Mouse (Mus musculus) lung, embryonic 16.5 days (tissue): ENCODE data around the gene Uqcrfs1. TPM values are rescaled to one million over a fixed set of nuclear protein-coding genes. Genes with fewer than 3 reads are reported as not detected.

Experiments
- ATAC-seq: fragments of 200-750 bp; cut with Nextera tagmentation; 2 replicates; pipeline ENCODE4 v1.8.0; 2017; ENCODE audit warnings: low read depth, mild to moderate bottlenecking, moderate library complexity
- H3K27ac ChIP-seq: fragments of 300-500 bp; sonication (generic); 2 replicates; pipeline ENCODE4 v1.5.1; 2014; ENCODE audit warnings: mild to moderate bottlenecking, control low read depth, low read length
- H3K27me3 ChIP-seq: fragments of 300-500 bp; sonication (generic); 2 replicates; pipeline ENCODE4 v1.6.1; 2014; ENCODE audit warnings: low read depth, low read length, mixed read lengths; ENCODE audit not compliant: control insufficient read depth, insufficient read depth
- H3K36me3 ChIP-seq: fragments of 300-500 bp; sonication (generic); 2 replicates; pipeline ENCODE4 v1.6.1; 2014; ENCODE audit warnings: low read length; ENCODE audit not compliant: control insufficient read depth, insufficient read depth
- H3K4me1 ChIP-seq: fragments of 300-500 bp; sonication (generic); replicated peaks from 2 replicates; pipeline ENCODE4 v1.6.1; 2014; ENCODE audit warnings: low read length, mixed read lengths; ENCODE audit not compliant: control insufficient read depth, insufficient read depth
- H3K4me2 ChIP-seq: fragments of 300-500 bp; sonication (generic); 2 replicates; pipeline ENCODE4 v1.6.1; 2014; ENCODE audit warnings: low read depth, low read length, control low read depth
- H3K4me3 ChIP-seq: fragments of 300-500 bp; sonication (generic); 2 replicates; pipeline ENCODE4 v1.5.1; 2014; ENCODE audit warnings: mild to moderate bottlenecking, low read length, control low read depth
- H3K9ac ChIP-seq: fragments of 300-500 bp; sonication (generic); 2 replicates; pipeline ENCODE4 v1.6.1; 2014; ENCODE audit warnings: low read length, control low read depth
- H3K9me3 ChIP-seq: fragments of 300-500 bp; sonication (generic); 2 replicates; pipeline ENCODE4 v1.6.1; 2016; ENCODE audit warnings: low read length; ENCODE audit not compliant: control insufficient read depth
- WGBS: fragments of 180-500 bp; shearing (Covaris S2); extraction: QIAGEN DNeasy Blood & Tissue Kit; methylation state at CpG from one replicate; pipeline ENCODE4 v1.1.7; 2014; 5-methylcytosine and 5-hydroxymethylcytosine counted together
- polyA plus RNA-seq: library from polyadenylated mRNA; unstranded; fragments of >200 nt; fragmentation: Nextera tagmentation; extraction: Ambion mirVana; gene quantifications from 2 replicates; pipeline ENCODE4 v1.2.1, GENCODE M21; 2015

The Uqcrfs1 gene
- 196 and 205 TPM in 2 replicates for polyA plus RNA-seq

DNA sequence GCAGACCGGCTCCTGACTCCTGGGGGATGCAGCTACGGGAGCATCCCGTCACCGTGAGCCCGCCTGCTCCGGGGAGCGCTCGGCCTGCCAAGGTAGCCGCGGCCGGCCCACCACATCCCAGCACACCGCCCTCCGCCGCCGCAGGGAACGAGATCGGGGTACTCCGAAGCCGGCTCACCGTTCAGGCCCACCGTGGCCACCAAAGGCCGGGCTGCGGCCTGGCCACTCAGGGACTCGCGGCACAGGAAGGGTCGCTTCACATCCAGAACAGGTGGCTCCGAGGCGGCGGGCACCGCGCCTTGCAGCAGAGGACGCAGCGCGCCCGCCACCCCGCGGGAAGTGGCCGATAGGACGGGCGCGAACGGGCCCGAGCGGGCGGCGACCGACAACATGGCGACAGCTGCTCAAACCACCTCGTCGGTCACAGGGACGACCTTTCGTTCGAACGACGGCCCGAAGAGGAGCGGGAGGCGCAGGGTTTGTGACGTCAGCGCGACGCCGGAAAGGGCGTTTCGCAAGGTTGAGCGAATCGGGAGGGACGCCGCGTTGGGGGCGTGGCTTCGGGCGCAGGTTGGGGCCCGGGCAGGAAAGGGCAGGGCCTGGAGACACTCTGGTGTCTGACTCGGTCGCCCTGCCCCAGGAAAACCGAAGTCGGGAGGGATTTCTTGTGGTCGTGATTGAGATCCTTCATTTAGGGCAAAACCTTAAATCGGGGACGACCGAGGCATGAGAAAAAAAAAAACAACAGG lies at the start of gene Uqcrfs1:
Gene Uqcrfs1 (minus strand): TSS at position 507 of the 749 bp plus-strand sequence.
- H3K4me3 ChIP-seq, result peak within 1 kb of the TSS; percentile 87
- no peaks in the 10 kb centered on the region for H3K27me3 ChIP-seq
- peak within 1 kb of the TSS; percentile 85 for H3K4me2 ChIP-seq
- WGBS, result under 1% methylated on average over 82 of the region's 82 CpGs
- H3K36me3 ChIP-seq, result peaks cover 6% of the 10 kb centered on the region; the same call in 1 of the 2 replicates
- peak within 1 kb of the TSS; percentile 93 for H3K9ac ChIP-seq
- peak within 1 kb of the TSS; percentile 63 for H3K27ac ChIP-seq
- peak; percentile 98 for ATAC-seq
- H3K9me3 ChIP-seq, result no peaks in the 10 kb centered on the region
- peaks cover 12% of the 10 kb centered on the region for H3K4me1 ChIP-seq

DNA sequence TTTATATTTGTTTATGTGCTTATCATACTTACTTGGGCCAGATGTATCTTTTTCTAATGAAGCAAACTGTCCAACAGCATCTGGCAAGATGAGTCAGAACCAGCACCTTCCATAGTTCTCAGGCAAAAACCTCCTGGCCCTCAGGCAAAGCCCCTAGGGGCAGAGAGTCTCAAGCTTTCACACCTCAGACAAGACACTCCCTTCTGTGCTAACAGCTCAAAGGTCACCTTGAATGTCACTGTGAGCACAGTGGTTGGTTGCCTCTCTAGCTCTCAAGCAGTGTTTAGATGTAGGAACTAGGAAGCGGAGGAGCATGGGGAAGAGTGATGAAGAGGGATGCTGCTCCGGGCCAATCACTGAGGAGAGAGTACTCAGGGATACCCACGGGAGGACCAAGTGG lies 40.6 kb upstream of the Uqcrfs1 start:
- Histone ChIP-seq H3K36me3 (no peaks in the 10 kb centered on the region), H3K4me3 (no peak overlapping the region), H3K4me1 (no peaks in the 10 kb centered on the region), H3K27me3 (no peaks in the 10 kb centered on the region), H3K27ac (no peak overlapping the region), H3K4me2 (no peak overlapping the region), H3K9ac (no peak overlapping the region), H3K9me3 (no peaks in the 10 kb centered on the region)
- 75% methylated on average over 3 of the region's 3 CpGs for WGBS
- ATAC-seq, result no peak

GRCm38 (mm10) chr13:30582541-30582940 lies 37.4 kb upstream of the Uqcrfs1 start:
- H3K36me3 ChIP-seq, result no peaks in the 10 kb centered on the region
- no peaks in the 10 kb centered on the region for H3K4me1 ChIP-seq
- H3K9me3 ChIP-seq, result no peaks in the 10 kb centered on the region
- H3K27me3 ChIP-seq, result no peaks in the 10 kb centered on the region
- no peak overlapping the region for H3K27ac ChIP-seq
- no peak overlapping the region for H3K9ac ChIP-seq
- 69% methylated on average over 2 of the region's 2 CpGs for WGBS
- no peak overlapping the region for H3K4me2 ChIP-seq
- ATAC-seq, result no peak
- H3K4me3 ChIP-seq, result no peak overlapping the region

DNA sequence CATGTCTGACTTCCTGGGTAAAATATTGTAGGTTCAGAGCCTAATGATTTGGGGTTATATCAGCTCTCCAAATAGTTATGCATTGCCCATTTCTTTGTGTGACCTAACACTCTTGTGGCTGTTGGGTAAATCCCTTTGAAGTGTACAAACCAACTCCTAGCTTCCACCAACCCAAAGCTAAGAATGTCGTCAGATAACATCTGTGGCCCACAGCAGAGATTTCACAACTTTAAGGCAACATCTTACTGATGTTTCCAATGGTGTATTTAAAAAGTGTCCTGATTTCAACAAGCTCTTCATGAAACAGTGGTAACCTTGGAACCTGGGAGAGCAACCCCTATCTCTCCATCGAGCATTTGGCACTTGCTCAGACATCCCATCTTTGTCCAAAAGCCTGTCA lies 33.6 kb upstream of the Uqcrfs1 start:
- Histone ChIP-seq H3K4me1 (no peaks in the 10 kb centered on the region), H3K27me3 (no peaks in the 10 kb centered on the region), H3K9ac (no peak overlapping the region), H3K4me2 (no peak overlapping the region), H3K36me3 (no peaks in the 10 kb centered on the region), H3K27ac (no peak overlapping the region), H3K4me3 (no peak overlapping the region), H3K9me3 (no peaks in the 10 kb centered on the region)
- no peak for ATAC-seq
- WGBS, result 39% methylated on average over 2 of the region's 2 CpGs

- Histone ChIP-seq H3K4me3 (no peak overlapping the region), H3K4me2 (no peak overlapping the region), H3K9me3 (no peaks in the 10 kb centered on the region), H3K27ac (no peak overlapping the region), H3K27me3 (no peaks in the 10 kb centered on the region), H3K4me1 (no peaks in the 10 kb centered on the region), H3K9ac (no peak overlapping the region), H3K36me3 (no peaks in the 10 kb centered on the region)
- WGBS, result 62% methylated on average over 2 of the region's 2 CpGs
- no peak for ATAC-seq
Observed at GRCm38 (mm10) chr13:30576819-30577218, 31.7 kb upstream of the Uqcrfs1 start.

DNA sequence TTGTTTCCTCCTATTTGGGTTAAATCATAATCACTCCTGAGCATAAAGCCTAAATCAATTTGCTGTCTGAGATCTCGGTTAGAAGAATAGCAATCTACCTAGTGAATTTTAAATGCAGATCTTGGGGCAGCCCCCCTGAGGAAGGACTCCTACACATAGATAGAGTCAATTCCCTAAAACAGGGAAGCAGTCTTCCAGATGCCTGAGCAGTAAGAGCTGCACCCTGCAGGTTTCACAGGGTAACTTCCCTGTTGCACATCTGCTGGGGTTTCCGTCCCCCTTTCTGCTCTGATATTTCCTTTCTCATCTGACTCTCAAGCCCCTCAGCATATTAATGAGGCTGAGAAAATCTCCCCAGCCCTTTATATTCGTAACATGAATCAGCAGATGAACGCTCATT lies 27.8 kb upstream of the Uqcrfs1 start:
- no peaks in the 10 kb centered on the region for H3K36me3 ChIP-seq
- no peak overlapping the region for H3K9ac ChIP-seq
- 82% methylated on average over 4 of the region's 4 CpGs for WGBS
- no peak overlapping the region for H3K4me3 ChIP-seq
- ATAC-seq, result no peak
- H3K27me3 ChIP-seq, result no peaks in the 10 kb centered on the region
- H3K27ac ChIP-seq, result no peak overlapping the region
- H3K4me1 ChIP-seq, result no peaks in the 10 kb centered on the region
- no peaks in the 10 kb centered on the region for H3K9me3 ChIP-seq
- no peak overlapping the region for H3K4me2 ChIP-seq

DNA sequence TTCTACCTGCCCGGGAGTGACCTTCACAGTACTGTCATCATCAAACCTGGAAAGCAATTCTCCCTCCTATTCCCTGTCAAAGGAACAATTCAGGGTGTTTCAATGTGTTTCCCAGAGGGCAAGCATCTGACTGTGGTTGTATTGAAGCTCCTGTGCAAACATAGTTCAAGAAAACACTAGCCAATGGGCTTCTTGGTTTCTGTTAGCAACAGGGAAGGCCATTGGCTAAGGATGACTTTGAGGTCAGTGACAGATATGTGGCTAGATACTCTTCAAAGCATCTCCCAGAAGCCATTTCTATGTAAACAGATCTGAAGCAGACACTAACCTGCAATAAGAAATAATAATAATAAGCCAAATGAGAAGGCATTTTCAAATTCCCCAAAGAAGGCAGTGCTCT lies 25.0 kb upstream of the Uqcrfs1 start:
- ATAC-seq, result no peak
- Histone ChIP-seq H3K9ac (no peak overlapping the region), H3K4me3 (no peak overlapping the region), H3K36me3 (no peaks in the 10 kb centered on the region), H3K4me1 (no peaks in the 10 kb centered on the region), H3K9me3 (no peaks in the 10 kb centered on the region), H3K27me3 (no peaks in the 10 kb centered on the region), H3K4me2 (no peak overlapping the region), H3K27ac (no peak overlapping the region)
- 93% methylated on average over 1 of the region's 1 CpGs for WGBS

DNA sequence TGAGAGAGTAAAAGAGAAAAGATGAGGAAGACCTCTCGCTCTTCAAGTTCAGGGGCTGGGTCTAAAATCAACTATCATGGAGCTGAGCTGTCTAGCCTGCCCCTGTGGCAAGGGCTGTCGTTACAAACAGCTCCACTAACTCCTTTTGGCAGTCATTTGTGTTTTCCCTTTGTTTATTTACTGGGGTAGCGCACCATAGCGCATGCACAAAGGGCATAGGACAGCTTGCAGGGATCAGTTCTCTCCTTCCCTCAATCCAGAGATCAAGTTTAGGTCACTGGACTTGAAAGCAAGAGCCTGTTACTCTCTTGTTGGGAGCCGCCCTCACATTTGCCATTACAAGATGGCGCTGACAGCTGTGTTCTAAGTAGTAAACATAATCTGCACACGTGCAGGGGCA lies 22.4 kb upstream of the Uqcrfs1 start:
- 44% methylated on average over 7 of the region's 7 CpGs for WGBS
- no peak overlapping the region for H3K9ac ChIP-seq
- peak; percentile 91 for ATAC-seq
- no peaks in the 10 kb centered on the region for H3K4me1 ChIP-seq
- no peaks in the 10 kb centered on the region for H3K36me3 ChIP-seq
- no peak overlapping the region for H3K4me2 ChIP-seq
- H3K4me3 ChIP-seq, result no peak overlapping the region
- no peaks in the 10 kb centered on the region for H3K9me3 ChIP-seq
- no peak overlapping the region for H3K27ac ChIP-seq
- no peaks in the 10 kb centered on the region for H3K27me3 ChIP-seq

DNA sequence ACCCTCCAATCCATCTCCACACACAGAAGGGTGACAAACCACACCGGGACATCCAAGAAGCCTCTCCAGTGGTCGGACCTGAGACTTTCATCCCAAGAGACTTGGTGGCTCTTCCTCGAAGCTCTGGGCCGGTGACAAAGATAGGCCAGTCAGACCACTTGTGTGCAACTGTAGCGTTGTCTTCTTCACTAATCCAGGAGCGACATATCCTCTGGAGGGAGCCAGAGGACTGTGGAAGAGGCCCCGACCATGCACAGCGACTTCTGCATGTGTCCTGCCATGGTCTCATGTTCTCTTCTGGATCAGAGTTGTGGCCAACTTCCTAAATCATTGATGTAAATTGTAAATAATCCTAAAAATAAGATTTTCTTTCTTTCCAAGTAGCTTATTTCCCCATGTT lies 21.6 kb upstream of the Uqcrfs1 start:
- 56% methylated on average over 8 of the region's 8 CpGs for WGBS
- Histone ChIP-seq H3K4me2 (no peak overlapping the region), H3K27me3 (no peaks in the 10 kb centered on the region), H3K9ac (no peak overlapping the region), H3K4me1 (no peaks in the 10 kb centered on the region), H3K27ac (no peak overlapping the region), H3K9me3 (no peaks in the 10 kb centered on the region), H3K4me3 (no peak overlapping the region), H3K36me3 (no peaks in the 10 kb centered on the region)
- ATAC-seq, result peak; percentile 59; the same call in 1 of the 2 replicates
